Mouse (Mus musculus): Measurements from ENCODE around the gene Lamc1. TPM values are rescaled to one million over a fixed set of nuclear protein-coding genes. Genes with fewer than 3 reads are reported as not detected.
"Not testable (repeated sequence)": the region's sequence is repeated elsewhere in the genome, so short reads cannot be mapped to it uniquely, and the experiment has no call there.

Gene Lamc1
- polyA plus RNA-seq, 2 experiments, result 76.7 to 118 TPM

- Histone ChIP-seq H3K4me3 (replicated peaks; ENCODE audit: low read length) (no peak overlapping the region), H3K9ac (ENCODE audit: low read depth, low read length, severe bottlenecking) (no peak overlapping the region), H3K36me3 (ENCODE audit: control insufficient read depth, insufficient read depth, low read length) (no peaks in the 10 kb centered on the region), H3K9me3 (ENCODE audit: control insufficient read depth, low read length) (no peaks in the 10 kb centered on the region), H3K4me2 (replicated peaks; ENCODE audit: low read depth, low read length, severe bottlenecking) (no peak overlapping the region), H3K27me3 (ENCODE audit: control insufficient read depth, insufficient read depth, low read length) (no peaks in the 10 kb centered on the region), H3K4me1 (ENCODE audit: control insufficient read depth, insufficient read depth, low read length) (peaks cover 26% of the 10 kb centered on the region), H3K27ac (replicated peaks; ENCODE audit: low read depth, low read length) (no peak overlapping the region)
- ATAC-seq (ENCODE audit: low FRiP score, low read depth) (no peak), DNase-seq (ENCODE audit: low spot score) (peak; percentile 40)
- no peak for TF ChIP-seq POLR2A (IDR thresholded peaks at IDR 0.05; ENCODE audit: borderline replicate concordance, extremely low read depth, insufficient read depth, insufficient read length)
- 55% methylated on average over 5 of the region's 5 CpGs for WGBS
Observed at GRCm38 (mm10) chr1:153310190-153310589, 22.4 kb downstream of the Lamc1 start.

- Histone ChIP-seq H3K27ac (replicated peaks; ENCODE audit: low read depth, low read length) (peak overlapping the region; percentile 34; the same call in 1 of the 2 replicates), H3K27me3 (ENCODE audit: control insufficient read depth, insufficient read depth, low read length) (no peaks in the 10 kb centered on the region), H3K4me2 (replicated peaks; ENCODE audit: low read depth, low read length, severe bottlenecking) (no peak overlapping the region), H3K4me1 (ENCODE audit: control insufficient read depth, insufficient read depth, low read length) (peaks cover 26% of the 10 kb centered on the region), H3K9me3 (ENCODE audit: control insufficient read depth, low read length) (no peaks in the 10 kb centered on the region), H3K9ac (ENCODE audit: low read depth, low read length, severe bottlenecking) (no peak overlapping the region; the same call in 1 of the 2 replicates), H3K4me3 (replicated peaks; ENCODE audit: low read length) (no peak overlapping the region), H3K36me3 (ENCODE audit: control insufficient read depth, insufficient read depth, low read length) (no peaks in the 10 kb centered on the region)
- ATAC-seq (ENCODE audit: low FRiP score, low read depth) (0 out of 2 replicates have a peak, but pooled peaks have one; percentile 38), DNase-seq (ENCODE audit: low spot score) (no peak)
- WGBS, result 52% methylated on average over 4 of the region's 4 CpGs
- no peak for TF ChIP-seq POLR2A (IDR thresholded peaks at IDR 0.05; ENCODE audit: borderline replicate concordance, extremely low read depth, insufficient read depth, insufficient read length)
Observed at GRCm38 (mm10) chr1:153309310-153309709, 23.3 kb downstream of the Lamc1 start.

GRCm38 (mm10) chr1:153308915-153309296 lies 23.7 kb downstream of the Lamc1 start:
- H3K4me3 ChIP-seq (replicated peaks; ENCODE audit: low read length), result no peak overlapping the region

GRCm38 (mm10) chr1:153308179-153308914 lies 24.2 kb downstream of the Lamc1 start:
- H3K27me3 ChIP-seq (ENCODE audit: control insufficient read depth, insufficient read depth, low read length), result no peaks in the 10 kb centered on the region
- ATAC-seq (ENCODE audit: low FRiP score, low read depth) (peak; percentile 25; the same call in 1 of the 2 replicates), DNase-seq (ENCODE audit: low spot score) (peak; percentile 70)
- H3K36me3 ChIP-seq (ENCODE audit: control insufficient read depth, insufficient read depth, low read length), result no peaks in the 10 kb centered on the region
- H3K9ac ChIP-seq (ENCODE audit: low read depth, low read length, severe bottlenecking), result no peak overlapping the region
- no peaks in the 10 kb centered on the region for H3K9me3 ChIP-seq (ENCODE audit: control insufficient read depth, low read length)
- 59% methylated on average over 9 of the region's 9 CpGs for WGBS
- no peak for TF ChIP-seq POLR2A (IDR thresholded peaks at IDR 0.05; ENCODE audit: borderline replicate concordance, extremely low read depth, insufficient read depth, insufficient read length)
- peaks cover 26% of the 10 kb centered on the region for H3K4me1 ChIP-seq (ENCODE audit: control insufficient read depth, insufficient read depth, low read length)
- H3K4me2 ChIP-seq (replicated peaks; ENCODE audit: low read depth, low read length, severe bottlenecking), result peak overlapping the region; percentile 6; the same call in 1 of the 2 replicates
- peak overlapping the region; percentile 67 for H3K27ac ChIP-seq (replicated peaks; ENCODE audit: low read depth, low read length)
- H3K4me3 ChIP-seq (replicated peaks; ENCODE audit: low read length), result no peak overlapping the region

More at GRCm38 (mm10) chr1:153308915-153309296, 23.7 kb downstream of the Lamc1 start:
- TF ChIP-seq POLR2A (IDR thresholded peaks at IDR 0.05; ENCODE audit: borderline replicate concordance, extremely low read depth, insufficient read depth, insufficient read length), result no peak
- H3K4me1 ChIP-seq (ENCODE audit: control insufficient read depth, insufficient read depth, low read length), result peaks cover 26% of the 10 kb centered on the region
- H3K9ac ChIP-seq (ENCODE audit: low read depth, low read length, severe bottlenecking), result no peak overlapping the region; the same call in 1 of the 2 replicates
- no peak overlapping the region for H3K4me2 ChIP-seq (replicated peaks; ENCODE audit: low read depth, low read length, severe bottlenecking)
- no peaks in the 10 kb centered on the region for H3K36me3 ChIP-seq (ENCODE audit: control insufficient read depth, insufficient read depth, low read length)
- H3K27ac ChIP-seq (replicated peaks; ENCODE audit: low read depth, low read length), result peak overlapping the region; percentile 67
- ATAC-seq (ENCODE audit: low FRiP score, low read depth) (peak; percentile 72), DNase-seq (ENCODE audit: low spot score) (peak; percentile 65)
- H3K27me3 ChIP-seq (ENCODE audit: control insufficient read depth, insufficient read depth, low read length), result no peaks in the 10 kb centered on the region
- no peaks in the 10 kb centered on the region for H3K9me3 ChIP-seq (ENCODE audit: control insufficient read depth, low read length)
- 46% methylated on average over 10 of the region's 10 CpGs for WGBS

- TF ChIP-seq POLR2A (IDR thresholded peaks at IDR 0.05; ENCODE audit: borderline replicate concordance, extremely low read depth, insufficient read depth, insufficient read length), result no peak
- Histone ChIP-seq H3K27me3 (ENCODE audit: control insufficient read depth, insufficient read depth, low read length) (no peaks in the 10 kb centered on the region), H3K36me3 (ENCODE audit: control insufficient read depth, insufficient read depth, low read length) (no peaks in the 10 kb centered on the region), H3K27ac (replicated peaks; ENCODE audit: low read depth, low read length) (0 out of 2 replicates have a peak overlapping the region, but pooled peaks have one; percentile 67), H3K4me1 (ENCODE audit: control insufficient read depth, insufficient read depth, low read length) (peaks cover 26% of the 10 kb centered on the region), H3K4me3 (replicated peaks; ENCODE audit: low read length) (no peak overlapping the region), H3K4me2 (replicated peaks; ENCODE audit: low read depth, low read length, severe bottlenecking) (no peak overlapping the region), H3K9me3 (ENCODE audit: control insufficient read depth, low read length) (no peaks in the 10 kb centered on the region), H3K9ac (ENCODE audit: low read depth, low read length, severe bottlenecking) (no peak overlapping the region)
- 71% methylated on average over 12 of the region's 12 CpGs for WGBS
- ATAC-seq (ENCODE audit: low FRiP score, low read depth) (no peak), DNase-seq (ENCODE audit: low spot score) (no peak)
Observed at GRCm38 (mm10) chr1:153307509-153308178, 24.9 kb downstream of the Lamc1 start.

GRCm38 (mm10) chr1:153305728-153306127 lies 26.9 kb downstream of the Lamc1 start:
- not testable (repeated sequence) for H3K4me2 ChIP-seq (replicated peaks; ENCODE audit: low read depth, low read length, severe bottlenecking); H3K36me3 ChIP-seq (ENCODE audit: control insufficient read depth, insufficient read depth, low read length); H3K4me3 ChIP-seq (replicated peaks; ENCODE audit: low read length); DNase-seq (ENCODE audit: low spot score); ATAC-seq (ENCODE audit: low FRiP score, low read depth); H3K27ac ChIP-seq (replicated peaks; ENCODE audit: low read depth, low read length); H3K9me3 ChIP-seq (ENCODE audit: control insufficient read depth, low read length); H3K9ac ChIP-seq (ENCODE audit: low read depth, low read length, severe bottlenecking); H3K27me3 ChIP-seq (ENCODE audit: control insufficient read depth, insufficient read depth, low read length)
- H3K4me1 ChIP-seq (ENCODE audit: control insufficient read depth, insufficient read depth, low read length), result peaks cover 26% of the 10 kb centered on the region
- WGBS, result 75% methylated on average over 9 of the region's 9 CpGs

- WGBS, result 91% methylated on average over 22 of the region's 22 CpGs
- not testable (repeated sequence) for ATAC-seq (ENCODE audit: low FRiP score, low read depth); H3K27ac ChIP-seq (replicated peaks; ENCODE audit: low read depth, low read length); H3K27me3 ChIP-seq (ENCODE audit: control insufficient read depth, insufficient read depth, low read length); H3K4me2 ChIP-seq (replicated peaks; ENCODE audit: low read depth, low read length, severe bottlenecking); H3K9ac ChIP-seq (ENCODE audit: low read depth, low read length, severe bottlenecking); H3K9me3 ChIP-seq (ENCODE audit: control insufficient read depth, low read length); H3K36me3 ChIP-seq (ENCODE audit: control insufficient read depth, insufficient read depth, low read length); DNase-seq (ENCODE audit: low spot score); H3K4me3 ChIP-seq (replicated peaks; ENCODE audit: low read length)
- H3K4me1 ChIP-seq (ENCODE audit: control insufficient read depth, insufficient read depth, low read length), result peaks cover 25% of the 10 kb centered on the region
Observed at GRCm38 (mm10) chr1:153305249-153305648, 27.3 kb downstream of the Lamc1 start.
